Mouse (Mus musculus) erythroblast, embryonic 14.5 days (primary cell): ENCODE data around the gene Ppp1r12c.

Source experiments
- GATA1 ChIP-seq: IDR thresholded peaks from 2 replicates; pipeline ENCODE4 v1.6.1; 2012; ENCODE audit warnings: low read length, inconsistent platforms, mixed read lengths
- TAL1 ChIP-seq: IDR thresholded peaks from 3 replicates; pipeline ENCODE4 v1.6.1; 2012; ENCODE audit warnings: low read length, inconsistent platforms, mixed read lengths

DNA sequence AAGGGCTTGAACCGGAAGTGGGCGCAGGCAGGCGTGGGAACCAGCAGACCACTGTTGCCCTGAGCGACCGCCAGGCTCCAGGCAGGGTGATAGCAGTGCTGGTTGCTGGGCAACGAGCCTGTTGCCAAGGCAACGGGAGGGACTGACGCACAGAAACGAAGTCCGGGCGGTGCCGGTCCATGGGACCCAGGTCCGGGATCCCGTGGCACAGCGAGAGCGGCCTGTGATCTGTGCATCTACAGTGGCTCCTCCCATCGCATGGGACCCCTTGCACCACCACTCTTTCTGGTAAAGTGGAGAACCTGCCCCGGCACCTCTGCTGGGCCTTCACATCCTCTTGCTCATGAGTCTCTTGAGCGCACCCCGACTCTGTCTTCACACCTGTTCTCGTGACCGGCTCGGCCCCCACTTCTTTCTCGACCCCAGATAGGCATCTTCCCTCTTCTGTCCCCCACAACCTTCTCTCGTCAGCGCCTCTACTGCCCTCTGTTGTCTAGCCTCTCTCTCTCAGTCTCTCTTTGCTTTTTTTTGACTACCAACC lies 45.2 kb upstream of the Ppp1r12c start:
- TF ChIP-seq TAL1 = no peak
- no peak for TF ChIP-seq GATA1
